Mouse (Mus musculus): ENCODE data around the gene Nxpe4. TPM values are rescaled to one million over a fixed set of nuclear protein-coding genes. Genes with fewer than 3 reads are reported as not detected.

Gene Nxpe4
- polyA plus RNA-seq, 1 experiment, result 0.54 TPM

- no peak for DNase-seq
- TF ChIP-seq POLR2A (IDR thresholded peaks at IDR 0.05; ENCODE audit: control insufficient read depth, extremely low read depth, insufficient read depth, low read length, poor library complexity) (no peak), CTCF (IDR thresholded peaks at IDR 0.05; ENCODE audit: borderline replicate concordance, control insufficient read depth, extremely low read depth, insufficient read depth, low read length, poor library complexity) (no peak)
- H3K27ac ChIP-seq (ENCODE audit: control insufficient read depth, insufficient read depth, low read length), result no peak overlapping the region
- H3K4me1 ChIP-seq (replicated peaks; ENCODE audit: control insufficient read depth, insufficient read depth, low read length), result no peaks in the 10 kb centered on the region
- no peaks in the 10 kb centered on the region for H3K27me3 ChIP-seq (ENCODE audit: control insufficient read depth, insufficient read depth, low read length)
- H3K4me3 ChIP-seq (ENCODE audit: control insufficient read depth, insufficient read depth, low read length), result no peak overlapping the region
- WGBS, result 88% methylated on average over 6 of the region's 6 CpGs
- H3K36me3 ChIP-seq (ENCODE audit: control insufficient read depth, insufficient read depth, low read length), result no peaks in the 10 kb centered on the region
Observed at GRCm38 (mm10) chr9:48210970-48211369, 49.1 kb downstream of the Nxpe4 start.

- WGBS, result 95% methylated on average over 5 of the region's 5 CpGs
Observed at GRCm38 (mm10) chr9:48211912-48212311, 50.1 kb downstream of the Nxpe4 start.

GRCm38 (mm10) chr9:48214751-48215150 lies 52.9 kb downstream of the Nxpe4 start:
- no peak overlapping the region for H3K4me3 ChIP-seq (ENCODE audit: control insufficient read depth, insufficient read depth, low read length)
- H3K27ac ChIP-seq (ENCODE audit: control insufficient read depth, insufficient read depth, low read length), result no peak overlapping the region
- H3K27me3 ChIP-seq (ENCODE audit: control insufficient read depth, insufficient read depth, low read length), result no peaks in the 10 kb centered on the region
- no peaks in the 10 kb centered on the region for H3K4me1 ChIP-seq (replicated peaks; ENCODE audit: control insufficient read depth, insufficient read depth, low read length)
- H3K36me3 ChIP-seq (ENCODE audit: control insufficient read depth, insufficient read depth, low read length), result no peaks in the 10 kb centered on the region
- no peak for TF ChIP-seq CTCF (IDR thresholded peaks at IDR 0.05; ENCODE audit: borderline replicate concordance, control insufficient read depth, extremely low read depth, insufficient read depth, low read length, poor library complexity)
- no peak for TF ChIP-seq POLR2A (IDR thresholded peaks at IDR 0.05; ENCODE audit: control insufficient read depth, extremely low read depth, insufficient read depth, low read length, poor library complexity)
- no peak for DNase-seq
- 92% methylated on average over 9 of the region's 9 CpGs for WGBS

More at GRCm38 (mm10) chr9:48211912-48212311, 50.1 kb downstream of the Nxpe4 start:
- no peak overlapping the region for H3K27ac ChIP-seq (ENCODE audit: control insufficient read depth, insufficient read depth, low read length)
- no peak for DNase-seq
- TF ChIP-seq POLR2A (IDR thresholded peaks at IDR 0.05; ENCODE audit: control insufficient read depth, extremely low read depth, insufficient read depth, low read length, poor library complexity) (no peak), CTCF (IDR thresholded peaks at IDR 0.05; ENCODE audit: borderline replicate concordance, control insufficient read depth, extremely low read depth, insufficient read depth, low read length, poor library complexity) (no peak)
- no peak overlapping the region for H3K4me3 ChIP-seq (ENCODE audit: control insufficient read depth, insufficient read depth, low read length)
- no peaks in the 10 kb centered on the region for H3K27me3 ChIP-seq (ENCODE audit: control insufficient read depth, insufficient read depth, low read length)
- H3K36me3 ChIP-seq (ENCODE audit: control insufficient read depth, insufficient read depth, low read length), result no peaks in the 10 kb centered on the region
- no peaks in the 10 kb centered on the region for H3K4me1 ChIP-seq (replicated peaks; ENCODE audit: control insufficient read depth, insufficient read depth, low read length)

- Histone ChIP-seq H3K36me3 (ENCODE audit: control insufficient read depth, insufficient read depth, low read length) (no peaks in the 10 kb centered on the region), H3K4me1 (replicated peaks; ENCODE audit: control insufficient read depth, insufficient read depth, low read length) (no peaks in the 10 kb centered on the region), H3K27me3 (ENCODE audit: control insufficient read depth, insufficient read depth, low read length) (no peaks in the 10 kb centered on the region), H3K4me3 (ENCODE audit: control insufficient read depth, insufficient read depth, low read length) (no peak overlapping the region), H3K27ac (ENCODE audit: control insufficient read depth, insufficient read depth, low read length) (no peak overlapping the region)
- TF ChIP-seq POLR2A (IDR thresholded peaks at IDR 0.05; ENCODE audit: control insufficient read depth, extremely low read depth, insufficient read depth, low read length, poor library complexity) (no peak), CTCF (IDR thresholded peaks at IDR 0.05; ENCODE audit: borderline replicate concordance, control insufficient read depth, extremely low read depth, insufficient read depth, low read length, poor library complexity) (no peak)
- no peak for DNase-seq
- 89% methylated on average over 13 of the region's 13 CpGs for WGBS
Observed at GRCm38 (mm10) chr9:48216091-48217001, 54.5 kb downstream of the Nxpe4 start.

GRCm38 (mm10) chr9:48230706-48231105 lies 68.9 kb downstream of the Nxpe4 start:
- Histone ChIP-seq H3K27me3 (ENCODE audit: control insufficient read depth, insufficient read depth, low read length) (no peaks in the 10 kb centered on the region), H3K36me3 (ENCODE audit: control insufficient read depth, insufficient read depth, low read length) (no peaks in the 10 kb centered on the region), H3K4me1 (replicated peaks; ENCODE audit: control insufficient read depth, insufficient read depth, low read length) (no peaks in the 10 kb centered on the region), H3K27ac (ENCODE audit: control insufficient read depth, insufficient read depth, low read length) (no peak overlapping the region), H3K4me3 (ENCODE audit: control insufficient read depth, insufficient read depth, low read length) (no peak overlapping the region)
- TF ChIP-seq CTCF (IDR thresholded peaks at IDR 0.05; ENCODE audit: borderline replicate concordance, control insufficient read depth, extremely low read depth, insufficient read depth, low read length, poor library complexity), result no peak
- no peak for TF ChIP-seq POLR2A (IDR thresholded peaks at IDR 0.05; ENCODE audit: control insufficient read depth, extremely low read depth, insufficient read depth, low read length, poor library complexity)
- DNase-seq, result no peak
- 88% methylated on average over 3 of the region's 3 CpGs for WGBS

GRCm38 (mm10) chr9:48236455-48236854 lies 74.6 kb downstream of the Nxpe4 start:
- TF ChIP-seq POLR2A (IDR thresholded peaks at IDR 0.05; ENCODE audit: control insufficient read depth, extremely low read depth, insufficient read depth, low read length, poor library complexity), result no peak
- no peak for TF ChIP-seq CTCF (IDR thresholded peaks at IDR 0.05; ENCODE audit: borderline replicate concordance, control insufficient read depth, extremely low read depth, insufficient read depth, low read length, poor library complexity)
- WGBS, result 35% methylated on average over 6 of the region's 6 CpGs
- no peaks in the 10 kb centered on the region for H3K27me3 ChIP-seq (ENCODE audit: control insufficient read depth, insufficient read depth, low read length)

More at GRCm38 (mm10) chr9:48236455-48236854, 74.6 kb downstream of the Nxpe4 start:
- no peak overlapping the region for H3K27ac ChIP-seq (ENCODE audit: control insufficient read depth, insufficient read depth, low read length)
- H3K36me3 ChIP-seq (ENCODE audit: control insufficient read depth, insufficient read depth, low read length), result no peaks in the 10 kb centered on the region
- no peak overlapping the region for H3K4me3 ChIP-seq (ENCODE audit: control insufficient read depth, insufficient read depth, low read length)
- no peaks in the 10 kb centered on the region for H3K4me1 ChIP-seq (replicated peaks; ENCODE audit: control insufficient read depth, insufficient read depth, low read length)
- DNase-seq, result no peak

Data from thymus, adult 2 months (tissue).